Mouse (Mus musculus): ENCODE results near the gene Commd3.

GRCm38 (mm10) chr2:18693871-18694610 is 21.9 kb downstream of the Commd3 start, which contains the start of gene Spag6:
- no peak for TF ChIP-seq CTCF (IDR thresholded peaks at IDR 0.05; ENCODE audit: low read depth)
- no peak for TF ChIP-seq EP300 (IDR thresholded peaks at IDR 0.05; ENCODE audit: low read depth)
